Comparison of ENCODE assay signal across 35 mouse cellular contexts in genomic region chr11:51016341-51016740, GRCm38 (mm10). TPM values are rescaled to one million over a fixed set of nuclear protein-coding genes. Genes with fewer than 3 reads are reported as not detected.
A peak's percentile ranks its signal among the peaks of the same experiment; 100 is the strongest.
DNase-seq lines count a peak whose midpoint lies in the region; ATAC-seq and TF ChIP-seq lines count a peak whose summit lies in the region.
"Had no signal": no experiment of that assay in that cellular context is flagged by ENCODE, and none has a peak within 500 bp of the region (broad histone marks: within the 10 kb centered on the region; RNA-seq: fewer than 3 reads in every experiment).

No protein-coding gene starts in this region.

- no peak for ATAC-seq in heart, embryonic 12.5 days (ENCODE audit: insufficient number of reproducible peaks, low FRiP score)
- peak; percentile 68 for ATAC-seq in liver, embryonic 11.5 days (replicated peaks; ENCODE audit: low FRiP score)
- ATAC-seq in liver, embryonic 14.5 days (ENCODE audit: insufficient read depth) = peak; percentile 53; the same call in 1 of the 2 replicates
- peak; percentile 64 for ATAC-seq in liver, postnatal 0 days
- ATAC-seq in midbrain, embryonic 13.5 days = no peak
- ATAC-seq: forebrain, embryonic 14.5 days; forebrain, postnatal 0 days; hindbrain, embryonic 16.5 days; Patski had no signal

- no peak for TF ChIP-seq CTCF in liver, embryonic 14.5 days (IDR thresholded peaks at IDR 0.05; ENCODE audit: low read depth)
- TF ChIP-seq CTCF in liver, postnatal 0 days (IDR thresholded peaks at IDR 0.05; ENCODE audit: low read depth) = no peak

- no peak overlapping the region for H3K4me3 ChIP-seq in heart, embryonic 12.5 days
- no peak overlapping the region for H3K4me3 ChIP-seq in liver, embryonic 11.5 days (ENCODE audit: low read depth, low read length)
- no peak overlapping the region for H3K4me3 ChIP-seq in liver, embryonic 14.5 days (ENCODE audit: insufficient read depth in 1 of 2, low read depth in 2 of 2, low read length in 2 of 2)
- no peak overlapping the region for H3K4me3 ChIP-seq in liver, postnatal 0 days (ENCODE audit: low read depth, low read length)
- no peak overlapping the region for H3K4me3 ChIP-seq in midbrain, embryonic 13.5 days (replicated peaks)
- H3K4me3 ChIP-seq: embryonic facial prominence, embryonic 12.5 days; embryonic facial prominence, embryonic 15.5 days; gastrocnemius, adult 2 months; heart, embryonic 13.5 days; hindbrain, embryonic 12.5 days had no signal

- peak; percentile 34 for DNase-seq in heart, adult 11 months
- DNase-seq in liver, embryonic 11.5 days (ENCODE audit: low spot score) = no peak
- DNase-seq in liver, embryonic 14.5 days (ENCODE audit: low read depth in 3 of 3, low spot score in 3 of 3) = peak in 2 of 3 experiments; percentile 3 to 12
- DNase-seq in liver, postnatal 0 days = no peak
- DNase-seq in left cerebral cortex, postnatal 10 days (ENCODE audit: extremely low spot score in 1 of 2, low spot score in 2 of 2) = no peak
- DNase-seq in thymus, postnatal 0 days (ENCODE audit: low spot score) = no peak
- DNase-seq: adrenal gland, postnatal 10 days; adrenal gland, postnatal 36 days; B cell, adult 2 months; cerebellum, adult 2 months; cerebellum, adult 9-11 months; cerebellum, postnatal 25 days; forebrain, postnatal 0 days; gastrocnemius, adult 2 months; gastrocnemius, postnatal 14 days; heart, adult 18-20 months had no signal

- H3K4me2 ChIP-seq in heart, embryonic 12.5 days = no peak overlapping the region
- no peak overlapping the region for H3K4me2 ChIP-seq in liver, embryonic 11.5 days
- no peak overlapping the region for H3K4me2 ChIP-seq in liver, embryonic 14.5 days (ENCODE audit: low read depth)
- H3K4me2 ChIP-seq in liver, postnatal 0 days (ENCODE audit: low read depth, low read length) = no peak overlapping the region
- no peak overlapping the region for H3K4me2 ChIP-seq in midbrain, embryonic 13.5 days (replicated peaks)
- H3K4me2 ChIP-seq: embryonic facial prominence, embryonic 12.5 days; embryonic facial prominence, embryonic 15.5 days; heart, embryonic 13.5 days; hindbrain, embryonic 12.5 days had no signal

- H3K36me3 ChIP-seq in heart, embryonic 12.5 days = no peaks in the 10 kb centered on the region
- no peaks in the 10 kb centered on the region for H3K36me3 ChIP-seq in liver, embryonic 11.5 days (ENCODE audit: control insufficient read depth, insufficient read depth, low read length)
- no peaks in the 10 kb centered on the region for H3K36me3 ChIP-seq in liver, embryonic 14.5 days (replicated peaks; ENCODE audit: control insufficient read depth, insufficient read depth, low read depth)
- no peaks in the 10 kb centered on the region for H3K36me3 ChIP-seq in liver, postnatal 0 days (replicated peaks; ENCODE audit: insufficient read depth, low read length)
- no peaks in the 10 kb centered on the region for H3K36me3 ChIP-seq in midbrain, embryonic 13.5 days
- H3K36me3 ChIP-seq: embryonic facial prominence, embryonic 12.5 days; embryonic facial prominence, embryonic 15.5 days; G1E; heart, embryonic 13.5 days; hindbrain, embryonic 12.5 days had no signal

- no peak overlapping the region for H3K9ac ChIP-seq in heart, embryonic 12.5 days
- no peak overlapping the region for H3K9ac ChIP-seq in liver, embryonic 11.5 days (ENCODE audit: low read depth, low read length)
- no peak overlapping the region for H3K9ac ChIP-seq in liver, embryonic 14.5 days (replicated peaks)
- H3K9ac ChIP-seq in liver, postnatal 0 days (replicated peaks) = no peak overlapping the region
- H3K9ac ChIP-seq in midbrain, embryonic 13.5 days (replicated peaks) = no peak overlapping the region
- H3K9ac ChIP-seq: embryonic facial prominence, embryonic 12.5 days; embryonic facial prominence, embryonic 15.5 days; forebrain, postnatal 0 days; heart, embryonic 13.5 days; hindbrain, embryonic 12.5 days had no signal

- WGBS in heart, embryonic 12.5 days = 47% methylated on average over 2 of the region's 2 CpGs
- 47% methylated on average over 2 of the region's 2 CpGs for WGBS in liver, embryonic 11.5 days
- WGBS in liver, embryonic 14.5 days (ENCODE audit: insufficient replicate concordance) = 21% methylated on average over 2 of the region's 2 CpGs
- 36% methylated on average over 2 of the region's 2 CpGs for WGBS in liver, postnatal 0 days (ENCODE audit: insufficient replicate concordance)
- WGBS in midbrain, embryonic 13.5 days = 45% methylated on average over 2 of the region's 2 CpGs

- no peaks in the 10 kb centered on the region for H3K9me3 ChIP-seq in heart, embryonic 12.5 days (replicated peaks)
- no peaks in the 10 kb centered on the region for H3K9me3 ChIP-seq in liver, embryonic 11.5 days (ENCODE audit: control insufficient read depth, low read length)
- no peaks in the 10 kb centered on the region for H3K9me3 ChIP-seq in liver, embryonic 14.5 days (ENCODE audit: control insufficient read depth, low read length)
- no peaks in the 10 kb centered on the region for H3K9me3 ChIP-seq in liver, postnatal 0 days (ENCODE audit: low read length)
- no peaks in the 10 kb centered on the region for H3K9me3 ChIP-seq in midbrain, embryonic 13.5 days
- H3K9me3 ChIP-seq: embryonic facial prominence, embryonic 15.5 days; heart, embryonic 13.5 days; hindbrain, embryonic 12.5 days had no signal

- intact Hi-C loops in left cerebral cortex, postnatal 10 days (cut with DNase I) = no loop called here

- H3K27ac ChIP-seq in heart, embryonic 12.5 days (ENCODE audit: poor library complexity, severe bottlenecking) = no peak overlapping the region
- H3K27ac ChIP-seq in liver, embryonic 11.5 days (ENCODE audit: low read depth, low read length) = no peak overlapping the region
- no peak overlapping the region for H3K27ac ChIP-seq in liver, embryonic 14.5 days
- H3K27ac ChIP-seq in liver, postnatal 0 days (ENCODE audit: low read depth) = no peak overlapping the region
- H3K27ac ChIP-seq in midbrain, embryonic 13.5 days = no peak overlapping the region
- H3K27ac ChIP-seq: embryonic facial prominence, embryonic 12.5 days; embryonic facial prominence, embryonic 15.5 days; gastrocnemius, adult 2 months; heart, embryonic 13.5 days; hindbrain, embryonic 12.5 days had no signal

- H3K4me1 ChIP-seq in heart, embryonic 12.5 days (replicated peaks) = no peaks in the 10 kb centered on the region
- no peaks in the 10 kb centered on the region for H3K4me1 ChIP-seq in liver, embryonic 11.5 days (replicated peaks; ENCODE audit: control insufficient read depth, insufficient read depth, low read length)
- H3K4me1 ChIP-seq in liver, embryonic 14.5 days (replicated peaks; ENCODE audit: control insufficient read depth in 2 of 2, insufficient read depth in 2 of 2, low read length in 1 of 2) = no peaks in the 10 kb centered on the region
- H3K4me1 ChIP-seq in liver, postnatal 0 days (ENCODE audit: insufficient read depth) = no peaks in the 10 kb centered on the region
- H3K4me1 ChIP-seq in midbrain, embryonic 13.5 days (replicated peaks) = no peaks in the 10 kb centered on the region
- H3K4me1 ChIP-seq: embryonic facial prominence, embryonic 12.5 days; embryonic facial prominence, embryonic 15.5 days; heart, embryonic 13.5 days; hindbrain, embryonic 12.5 days had no signal

- no peaks in the 10 kb centered on the region for H3K27me3 ChIP-seq in heart, embryonic 12.5 days (replicated peaks)
- no peaks in the 10 kb centered on the region for H3K27me3 ChIP-seq in liver, embryonic 11.5 days (replicated peaks; ENCODE audit: control insufficient read depth, insufficient read depth, low read length)
- no peaks in the 10 kb centered on the region for H3K27me3 ChIP-seq in liver, embryonic 14.5 days (ENCODE audit: control insufficient read depth, insufficient read depth, low read length)
- no peaks in the 10 kb centered on the region for H3K27me3 ChIP-seq in liver, postnatal 0 days (ENCODE audit: insufficient read depth, low read length)
- no peaks in the 10 kb centered on the region for H3K27me3 ChIP-seq in midbrain, embryonic 13.5 days
- H3K27me3 ChIP-seq: embryonic facial prominence, embryonic 12.5 days; embryonic facial prominence, embryonic 15.5 days; hindbrain, embryonic 12.5 days; Patski had no signal

- no peak for TF ChIP-seq EP300 in liver, embryonic 14.5 days (IDR thresholded peaks at IDR 0.05; ENCODE audit: low read depth)
- no peak for TF ChIP-seq EP300 in liver, postnatal 0 days (IDR thresholded peaks at IDR 0.05; ENCODE audit: low read depth)

RNA-seq across cellular contexts. Expression of gene Olfr54, which starts 2.3 kb away (rescaled TPM):
- polyA plus RNA-seq in heart, embryonic 12.5 days (2016; fragmentation: Nextera tagmentation; extraction: Ambion mirVana) = not detected in 2 replicates
- not detected in 2 replicates for polyA plus RNA-seq in liver, embryonic 11.5 days (2014; fragmentation: Nextera tagmentation; extraction: Ambion mirVana)
- not detected in 2 replicates for polyA plus RNA-seq in liver, embryonic 14.5 days (2012; rRNA removed)
- not detected in 2 replicates for polyA plus RNA-seq in liver, embryonic 14.5 days (2014; fragmentation: Nextera tagmentation; extraction: Ambion mirVana)
- not detected in 2 replicates for polyA plus RNA-seq in liver, postnatal 0 days (2015; fragmentation: Nextera tagmentation; extraction: Ambion mirVana)
- polyA plus RNA-seq in midbrain, embryonic 13.5 days (2015; fragmentation: Nextera tagmentation; extraction: Ambion mirVana) = not detected in 2 replicates
- total RNA-seq in left cerebral cortex, postnatal 10 days (2021) = not detected
- 0.03 TPM in 1 of 2 replicates, not detected in the other for polyA plus RNA-seq in thymus, postnatal 0 days (2015; fragmentation: Nextera tagmentation; extraction: Ambion mirVana)
- total RNA-seq: CH12.LX; common myeloid progenitor, adult 5-6 weeks; forebrain, postnatal 0 days; gastrocnemius, adult 2 months; gastrocnemius, postnatal 14 days; gastrocnemius, postnatal 4 days; heart, adult 18-20 months; heart, postnatal 25 days; hematopoietic stem cell, adult 5-6 weeks had no signal
- polyA plus RNA-seq: cerebellum, adult 2 months; embryonic facial prominence, embryonic 12.5 days; forebrain, embryonic 11.5 days; forebrain, embryonic 14.5 days; forebrain, postnatal 0 days; frontal cortex, adult 2 months; G1E; heart, embryonic 13.5 days; heart, embryonic 16.5 days; hindbrain, embryonic 12.5 days; hindbrain, embryonic 16.5 days; Patski had no signal

RNA-seq across cellular contexts. Expression of gene Olfr51, which starts 12.9 kb away (rescaled TPM):
- not detected in 2 replicates for polyA plus RNA-seq in heart, embryonic 12.5 days (2016; fragmentation: Nextera tagmentation; extraction: Ambion mirVana)
- not detected in 2 replicates for polyA plus RNA-seq in liver, embryonic 11.5 days (2014; fragmentation: Nextera tagmentation; extraction: Ambion mirVana)
- not detected in 2 replicates for polyA plus RNA-seq in liver, embryonic 14.5 days (2012; rRNA removed)
- not detected in 2 replicates for polyA plus RNA-seq in liver, embryonic 14.5 days (2014; fragmentation: Nextera tagmentation; extraction: Ambion mirVana)
- polyA plus RNA-seq in liver, postnatal 0 days (2015; fragmentation: Nextera tagmentation; extraction: Ambion mirVana) = not detected in 2 replicates
- not detected in 2 replicates for polyA plus RNA-seq in midbrain, embryonic 13.5 days (2015; fragmentation: Nextera tagmentation; extraction: Ambion mirVana)
- not detected for total RNA-seq in left cerebral cortex, postnatal 10 days (2021)
- polyA plus RNA-seq in thymus, postnatal 0 days (2015; fragmentation: Nextera tagmentation; extraction: Ambion mirVana) = not detected in 2 replicates
- total RNA-seq: adrenal gland, adult 18-20 months; adrenal gland, postnatal 10 days; adrenal gland, postnatal 36 days; CH12.LX; common myeloid progenitor, adult 5-6 weeks; forebrain, postnatal 0 days; gastrocnemius, adult 2 months; gastrocnemius, postnatal 14 days; gastrocnemius, postnatal 4 days; heart, adult 18-20 months; heart, postnatal 25 days; hematopoietic stem cell, adult 5-6 weeks had no signal
- polyA plus RNA-seq: cerebellum, adult 2 months; embryonic facial prominence, embryonic 12.5 days; embryonic facial prominence, embryonic 15.5 days; forebrain, embryonic 11.5 days; forebrain, embryonic 14.5 days; forebrain, postnatal 0 days; frontal cortex, adult 2 months; G1E; heart, embryonic 13.5 days; heart, embryonic 16.5 days; hindbrain, embryonic 12.5 days; hindbrain, embryonic 16.5 days; Patski had no signal

RNA-seq across cellular contexts. Expression of gene Olfr1375, which starts 31.6 kb away (rescaled TPM):
- not detected in 2 replicates for polyA plus RNA-seq in heart, embryonic 12.5 days (2016; fragmentation: Nextera tagmentation; extraction: Ambion mirVana)
- polyA plus RNA-seq in liver, embryonic 11.5 days (2014; fragmentation: Nextera tagmentation; extraction: Ambion mirVana) = not detected in 2 replicates
- polyA plus RNA-seq in liver, embryonic 14.5 days (2012; rRNA removed) = not detected in 2 replicates
- polyA plus RNA-seq in liver, embryonic 14.5 days (2014; fragmentation: Nextera tagmentation; extraction: Ambion mirVana) = not detected in 2 replicates
- not detected in 2 replicates for polyA plus RNA-seq in liver, postnatal 0 days (2015; fragmentation: Nextera tagmentation; extraction: Ambion mirVana)
- not detected in 2 replicates for polyA plus RNA-seq in midbrain, embryonic 13.5 days (2015; fragmentation: Nextera tagmentation; extraction: Ambion mirVana)
- not detected for total RNA-seq in left cerebral cortex, postnatal 10 days (2021)
- not detected in 2 replicates for polyA plus RNA-seq in thymus, postnatal 0 days (2015; fragmentation: Nextera tagmentation; extraction: Ambion mirVana)
- total RNA-seq: adrenal gland, adult 18-20 months; adrenal gland, postnatal 10 days; adrenal gland, postnatal 36 days; CH12.LX; common myeloid progenitor, adult 5-6 weeks; forebrain, postnatal 0 days; G1E; gastrocnemius, adult 2 months; gastrocnemius, postnatal 14 days; gastrocnemius, postnatal 4 days; heart, adult 18-20 months; heart, postnatal 25 days; hematopoietic stem cell, adult 5-6 weeks had no signal
- polyA plus RNA-seq: cerebellum, adult 2 months; embryonic facial prominence, embryonic 12.5 days; embryonic facial prominence, embryonic 15.5 days; forebrain, embryonic 11.5 days; forebrain, embryonic 14.5 days; forebrain, postnatal 0 days; frontal cortex, adult 2 months; G1E; heart, embryonic 13.5 days; heart, embryonic 16.5 days; hindbrain, embryonic 12.5 days; hindbrain, embryonic 16.5 days; Patski had no signal

RNA-seq across cellular contexts. Expression of gene Olfr1377, which starts 34.6 kb away (rescaled TPM):
- polyA plus RNA-seq in heart, embryonic 12.5 days (2016; fragmentation: Nextera tagmentation; extraction: Ambion mirVana) = not detected in 2 replicates
- polyA plus RNA-seq in liver, embryonic 11.5 days (2014; fragmentation: Nextera tagmentation; extraction: Ambion mirVana) = not detected in 2 replicates
- polyA plus RNA-seq in liver, embryonic 14.5 days (2012; rRNA removed) = not detected in 2 replicates
- polyA plus RNA-seq in liver, embryonic 14.5 days (2014; fragmentation: Nextera tagmentation; extraction: Ambion mirVana) = not detected in 2 replicates
- not detected in 2 replicates for polyA plus RNA-seq in liver, postnatal 0 days (2015; fragmentation: Nextera tagmentation; extraction: Ambion mirVana)
- not detected in 2 replicates for polyA plus RNA-seq in midbrain, embryonic 13.5 days (2015; fragmentation: Nextera tagmentation; extraction: Ambion mirVana)
- not detected for total RNA-seq in left cerebral cortex, postnatal 10 days (2021)
- polyA plus RNA-seq in thymus, postnatal 0 days (2015; fragmentation: Nextera tagmentation; extraction: Ambion mirVana) = not detected in 2 replicates
- total RNA-seq: adrenal gland, adult 18-20 months; adrenal gland, postnatal 10 days; adrenal gland, postnatal 36 days; CH12.LX; common myeloid progenitor, adult 5-6 weeks; forebrain, postnatal 0 days; gastrocnemius, adult 2 months; gastrocnemius, postnatal 14 days; gastrocnemius, postnatal 4 days; heart, adult 18-20 months; heart, postnatal 25 days; hematopoietic stem cell, adult 5-6 weeks had no signal
- polyA plus RNA-seq: cerebellum, adult 2 months; embryonic facial prominence, embryonic 12.5 days; forebrain, embryonic 11.5 days; forebrain, embryonic 14.5 days; forebrain, postnatal 0 days; frontal cortex, adult 2 months; G1E; heart, embryonic 13.5 days; heart, embryonic 16.5 days; hindbrain, embryonic 12.5 days; hindbrain, embryonic 16.5 days; Patski had no signal

RNA-seq across cellular contexts. Expression of gene Zfp354a, which starts 42.7 kb away (rescaled TPM):
- 5.4 and 6.4 TPM in 2 replicates for polyA plus RNA-seq in heart, embryonic 12.5 days (2016; fragmentation: Nextera tagmentation; extraction: Ambion mirVana)
- polyA plus RNA-seq in liver, embryonic 11.5 days (2014; fragmentation: Nextera tagmentation; extraction: Ambion mirVana) = 4.1 and 4.5 TPM in 2 replicates
- polyA plus RNA-seq in liver, embryonic 14.5 days (2012; rRNA removed) = 0.47 and 1.1 TPM in 2 replicates
- 1.00 and 1.1 TPM in 2 replicates for polyA plus RNA-seq in liver, embryonic 14.5 days (2014; fragmentation: Nextera tagmentation; extraction: Ambion mirVana)
- polyA plus RNA-seq in liver, postnatal 0 days (2015; fragmentation: Nextera tagmentation; extraction: Ambion mirVana) = 0.86 and 0.94 TPM in 2 replicates
- polyA plus RNA-seq in midbrain, embryonic 13.5 days (2015; fragmentation: Nextera tagmentation; extraction: Ambion mirVana) = 11.3 and 11.6 TPM in 2 replicates
- 10 to 100 TPM in 1 of 2 experiments, 1 to 10 TPM in 1; 9.7 to 10.6 TPM for total RNA-seq in left cerebral cortex, postnatal 10 days (2021)
- polyA plus RNA-seq in thymus, postnatal 0 days (2015; fragmentation: Nextera tagmentation; extraction: Ambion mirVana) = 0.74 and 0.75 TPM in 2 replicates
- total RNA-seq: CH12.LX; common myeloid progenitor, adult 5-6 weeks; G1E had no signal
- polyA plus RNA-seq: G1E had no signal

Comparison
In these comparisons a context has a peak if more than half of its experiments do, and no peak if none do; other contexts are left out.
1. DNase-seq: peak in heart, adult 11 months (single experiment) and liver, embryonic 14.5 days (2 of 3); none in liver, embryonic 11.5 days (single experiment), liver, postnatal 0 days (single experiment), left cerebral cortex, postnatal 10 days (0 of 2) and thymus, postnatal 0 days (single experiment).
2. ATAC-seq: peak in liver, embryonic 11.5 days (single experiment), liver, embryonic 14.5 days (single experiment) and liver, postnatal 0 days (single experiment); none in heart, embryonic 12.5 days (single experiment) and midbrain, embryonic 13.5 days (single experiment).